Mouse (Mus musculus): ENCODE measurements around the gene 9530053A07Rik.
A peak's percentile ranks its signal among the peaks of the same experiment; 100 is the strongest.
"Not testable (repeated sequence)": the region's sequence is repeated elsewhere in the genome, so short reads cannot be mapped to it uniquely, and the experiment has no call there.

The 9530053A07Rik gene

DNA sequence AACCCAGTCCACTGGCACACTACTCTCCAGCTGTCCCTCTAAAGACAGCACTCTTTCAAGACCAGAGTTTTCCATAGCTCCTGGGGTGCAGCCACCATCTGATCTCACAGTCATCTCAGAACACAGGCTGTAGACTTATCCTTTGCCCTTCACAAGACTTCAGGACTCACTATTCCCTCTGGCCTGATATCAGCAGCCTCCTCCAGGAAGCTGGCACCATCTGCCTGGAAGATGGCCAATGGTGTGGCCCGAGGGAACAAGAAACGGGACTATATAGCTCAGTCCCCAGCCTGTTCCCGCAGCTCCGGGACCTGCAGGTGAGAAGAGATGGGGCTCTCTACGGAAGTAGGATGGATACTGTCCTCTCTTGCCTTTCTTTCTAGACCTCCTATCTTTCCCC is at the start of gene 9530053A07Rik:
9530053A07Rik (plus strand) TSS at position 301 of the 400 bp plus-strand sequence.
- no peak for DNase-seq (ENCODE audit: low spot score)

DNA sequence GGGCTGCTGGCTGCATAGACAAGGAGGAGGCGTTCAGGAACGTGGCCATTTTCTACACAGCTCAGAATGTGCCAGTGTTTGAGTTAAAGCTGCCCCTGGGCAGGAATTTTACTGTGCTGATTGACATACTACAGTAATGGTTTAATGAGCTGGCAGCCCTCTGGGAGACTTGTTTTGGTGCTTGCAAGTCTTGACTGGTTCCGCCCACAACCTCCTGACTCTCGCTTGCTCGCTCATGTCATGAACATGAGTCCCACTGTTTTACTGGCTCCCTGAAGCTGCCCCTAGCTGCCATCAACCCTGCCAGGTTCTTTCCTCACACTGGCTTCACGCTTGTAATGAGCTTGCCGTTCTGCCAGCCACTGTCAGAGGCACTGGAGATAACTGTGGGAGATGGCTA is 45.1 kb upstream of the 9530053A07Rik start:
- DNase-seq (ENCODE audit: low spot score): no peak

GRCm38 (mm10) chr7:28086236-28086635 is 43.0 kb upstream of the 9530053A07Rik start:
- no peak for DNase-seq (ENCODE audit: low spot score)

DNA sequence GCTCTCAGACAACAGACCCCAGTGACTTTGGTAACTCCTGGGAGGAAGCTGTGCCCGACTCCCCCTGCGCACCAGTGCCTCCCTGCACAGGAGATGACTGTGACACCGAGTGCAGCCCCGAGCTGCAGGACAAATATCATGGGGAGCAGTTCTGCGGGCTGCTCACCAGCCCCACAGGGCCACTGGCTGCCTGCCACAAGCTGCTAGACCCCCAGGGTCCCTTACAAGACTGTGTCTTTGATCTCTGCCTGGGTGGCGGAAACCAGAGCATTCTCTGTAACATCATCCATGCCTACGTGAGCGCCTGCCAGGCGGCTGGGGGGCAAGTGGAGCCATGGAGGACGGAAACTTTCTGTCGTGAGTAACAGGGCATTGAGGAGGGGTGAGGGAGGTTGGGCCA is 35.7 kb upstream of the 9530053A07Rik start:
- DNase-seq (ENCODE audit: low spot score): no peak

- DNase-seq (ENCODE audit: low spot score): no peak
Observed at GRCm38 (mm10) chr7:28099101-28099500, 30.2 kb upstream of the 9530053A07Rik start.

GRCm38 (mm10) chr7:28100596-28101590 is 28.4 kb upstream of the 9530053A07Rik start:
- DNase-seq (ENCODE audit: low spot score): peak; percentile 56

DNA sequence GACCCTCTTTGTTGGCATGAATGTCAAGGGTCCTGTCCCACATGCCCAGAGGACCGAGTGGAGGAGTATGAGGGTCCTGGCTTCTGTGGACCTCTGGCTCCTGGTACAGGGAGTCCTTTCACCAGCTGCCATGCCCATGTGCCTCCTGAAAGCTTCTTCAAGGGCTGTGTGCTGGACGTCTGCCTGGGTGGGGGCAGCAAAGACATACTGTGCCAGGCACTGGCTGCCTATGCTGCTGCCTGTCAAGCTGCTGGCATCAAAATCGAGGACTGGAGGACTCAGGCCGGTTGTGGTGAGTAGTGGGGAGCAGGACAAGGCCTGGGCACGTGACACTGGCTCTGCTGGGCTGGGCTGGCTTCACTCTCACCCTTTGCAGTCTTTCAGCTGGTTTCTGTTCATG is 26.3 kb upstream of the 9530053A07Rik start:
- not testable (repeated sequence) for DNase-seq (ENCODE audit: low spot score)

- peak; percentile 60 for DNase-seq (ENCODE audit: low spot score)
Observed at GRCm38 (mm10) chr7:28104670-28105069, 24.6 kb upstream of the 9530053A07Rik start.

- DNase-seq (ENCODE audit: low spot score): no peak
Observed at GRCm38 (mm10) chr7:28106241-28106640, 23.0 kb upstream of the 9530053A07Rik start.

DNA sequence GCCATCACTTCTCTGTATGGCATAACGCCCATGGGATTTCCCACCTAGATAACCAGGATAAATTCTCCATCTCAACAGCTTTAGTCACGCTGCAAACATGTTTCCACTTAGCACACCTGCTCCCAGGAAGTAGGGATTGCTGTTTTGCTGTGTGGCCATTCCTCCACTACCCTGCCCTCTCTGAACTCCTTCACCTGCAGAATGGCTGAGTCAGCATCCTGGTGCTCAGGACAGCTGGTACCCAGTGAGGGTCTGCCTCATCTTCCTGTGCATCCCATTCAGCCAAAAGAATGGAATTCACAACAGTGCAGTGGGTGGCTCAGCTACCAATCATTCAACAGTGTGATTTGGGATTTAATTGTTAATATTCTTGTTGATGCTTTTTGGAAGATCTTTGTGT is 14.6 kb upstream of the 9530053A07Rik start:
- no peak for DNase-seq (ENCODE audit: low spot score)

DNA sequence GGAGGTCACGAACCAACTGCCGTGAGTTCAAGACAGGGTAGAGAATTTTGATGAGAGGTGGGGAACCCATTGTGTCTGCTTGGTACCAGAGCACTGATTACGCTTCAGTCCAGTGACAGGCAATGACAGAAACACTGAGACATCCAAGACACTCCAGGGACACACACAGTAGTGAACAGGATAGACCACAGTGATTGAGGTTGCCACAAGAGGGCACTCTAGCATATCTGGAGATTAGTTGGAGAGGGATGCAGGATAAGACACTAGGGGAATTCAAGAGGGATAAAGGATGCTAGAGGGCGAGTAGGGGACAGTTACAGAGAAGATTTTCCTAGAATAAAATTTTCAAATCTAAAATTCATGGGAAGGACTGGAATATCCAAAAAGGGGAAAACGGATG is 8.3 kb downstream of the 9530053A07Rik start:
- peak; percentile 79 for DNase-seq (ENCODE audit: low spot score)

DNA sequence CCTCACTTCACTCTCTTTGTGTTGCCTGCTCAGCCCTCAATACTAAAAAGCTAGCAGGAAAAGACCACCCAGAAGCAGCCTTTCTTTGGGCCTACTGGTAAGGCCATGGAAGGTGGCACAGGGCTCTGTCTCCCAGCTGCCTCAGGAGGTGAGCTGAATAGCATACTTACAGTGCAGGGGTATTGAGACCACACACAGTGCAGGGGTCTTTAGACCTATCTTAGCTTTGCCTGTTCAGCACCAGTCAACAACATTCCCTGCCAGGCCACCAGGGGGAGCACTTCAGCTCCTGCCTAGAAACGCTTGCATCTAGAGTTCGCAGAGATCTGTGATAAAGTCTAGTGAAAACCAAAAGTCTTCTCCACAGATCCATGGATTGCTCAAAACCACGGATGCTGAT is 19.0 kb downstream of the 9530053A07Rik start:
- peak; percentile 89 for DNase-seq (ENCODE audit: low spot score)

DNA sequence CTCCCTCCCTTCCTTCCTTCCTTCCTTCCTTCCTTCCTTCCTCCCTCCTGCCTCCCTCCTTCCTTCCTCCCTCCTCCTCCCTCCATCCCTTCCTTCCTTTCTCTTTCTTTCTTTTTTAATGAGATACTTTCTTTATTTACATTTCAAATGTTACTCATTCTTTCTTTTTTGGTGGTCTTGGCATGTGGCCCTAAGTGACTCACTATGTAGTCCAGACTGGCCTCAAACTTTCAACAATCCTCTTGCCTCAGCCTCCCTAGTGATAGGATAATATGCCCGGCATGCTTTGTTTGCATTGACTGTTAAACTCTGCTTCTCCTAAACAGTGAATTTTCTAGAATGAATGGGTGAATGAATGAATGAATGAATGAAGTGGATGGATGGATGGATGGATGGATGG is 20.6 kb downstream of the 9530053A07Rik start:
- no peak for DNase-seq (ENCODE audit: low spot score)

- DNase-seq (ENCODE audit: low spot score): peak; percentile 75
Observed at GRCm38 (mm10) chr7:28151584-28152221, 22.4 kb downstream of the 9530053A07Rik start.

DNA sequence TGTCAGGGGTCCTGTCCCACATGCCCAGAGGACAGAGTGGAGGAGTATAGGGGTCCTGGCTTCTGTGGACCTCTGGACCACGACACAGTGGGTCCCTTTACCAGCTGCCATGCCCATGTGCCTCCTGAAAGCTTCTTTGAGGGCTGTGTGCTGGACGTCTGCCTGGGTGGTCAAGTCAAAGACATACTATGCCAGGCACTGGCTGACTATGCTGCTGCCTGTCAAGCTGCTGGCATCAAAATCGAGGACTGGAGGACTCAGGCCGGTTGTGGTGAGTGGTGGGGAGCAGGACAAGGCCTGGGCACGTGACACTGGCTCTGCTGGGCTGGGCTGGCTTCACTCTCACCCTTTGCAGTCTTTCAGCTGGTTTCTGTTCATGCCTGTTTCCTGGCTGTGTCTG is 24.3 kb downstream of the 9530053A07Rik start:
- not testable (repeated sequence) for DNase-seq (ENCODE audit: low spot score)

GRCm38 (mm10) chr7:28159292-28159691 is 30.0 kb downstream of the 9530053A07Rik start:
- DNase-seq (ENCODE audit: low spot score): no peak

- no peak for DNase-seq (ENCODE audit: low spot score)
Observed at GRCm38 (mm10) chr7:28159893-28160292, 30.6 kb downstream of the 9530053A07Rik start.

- no peak for DNase-seq (ENCODE audit: low spot score)
Observed at GRCm38 (mm10) chr7:28161163-28161749, 32.0 kb downstream of the 9530053A07Rik start.

DNA sequence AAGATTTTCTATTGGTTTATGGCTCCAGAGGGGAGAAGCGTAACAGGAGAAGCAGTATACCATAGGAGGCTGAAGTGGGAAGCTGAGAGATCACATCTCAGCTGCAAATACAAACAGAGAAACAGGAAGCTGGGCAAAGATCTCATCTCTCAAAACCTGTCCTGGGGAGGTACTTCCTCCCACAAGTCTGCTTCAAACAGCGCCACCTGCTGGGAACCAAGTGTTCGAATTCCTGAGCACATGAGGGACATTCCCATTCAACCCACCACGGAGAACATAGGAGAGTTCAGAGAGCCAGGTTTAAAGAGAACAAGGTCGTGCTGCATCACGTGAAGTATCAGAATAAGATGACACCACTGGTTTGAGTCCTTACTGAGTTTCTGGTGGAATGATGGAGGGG is 36.1 kb downstream of the 9530053A07Rik start:
- DNase-seq (ENCODE audit: low spot score): no peak

GRCm38 (mm10) chr7:28168320-28169115 is 39.3 kb downstream of the 9530053A07Rik start:
- DNase-seq (ENCODE audit: low spot score): peak; percentile 82

DNA sequence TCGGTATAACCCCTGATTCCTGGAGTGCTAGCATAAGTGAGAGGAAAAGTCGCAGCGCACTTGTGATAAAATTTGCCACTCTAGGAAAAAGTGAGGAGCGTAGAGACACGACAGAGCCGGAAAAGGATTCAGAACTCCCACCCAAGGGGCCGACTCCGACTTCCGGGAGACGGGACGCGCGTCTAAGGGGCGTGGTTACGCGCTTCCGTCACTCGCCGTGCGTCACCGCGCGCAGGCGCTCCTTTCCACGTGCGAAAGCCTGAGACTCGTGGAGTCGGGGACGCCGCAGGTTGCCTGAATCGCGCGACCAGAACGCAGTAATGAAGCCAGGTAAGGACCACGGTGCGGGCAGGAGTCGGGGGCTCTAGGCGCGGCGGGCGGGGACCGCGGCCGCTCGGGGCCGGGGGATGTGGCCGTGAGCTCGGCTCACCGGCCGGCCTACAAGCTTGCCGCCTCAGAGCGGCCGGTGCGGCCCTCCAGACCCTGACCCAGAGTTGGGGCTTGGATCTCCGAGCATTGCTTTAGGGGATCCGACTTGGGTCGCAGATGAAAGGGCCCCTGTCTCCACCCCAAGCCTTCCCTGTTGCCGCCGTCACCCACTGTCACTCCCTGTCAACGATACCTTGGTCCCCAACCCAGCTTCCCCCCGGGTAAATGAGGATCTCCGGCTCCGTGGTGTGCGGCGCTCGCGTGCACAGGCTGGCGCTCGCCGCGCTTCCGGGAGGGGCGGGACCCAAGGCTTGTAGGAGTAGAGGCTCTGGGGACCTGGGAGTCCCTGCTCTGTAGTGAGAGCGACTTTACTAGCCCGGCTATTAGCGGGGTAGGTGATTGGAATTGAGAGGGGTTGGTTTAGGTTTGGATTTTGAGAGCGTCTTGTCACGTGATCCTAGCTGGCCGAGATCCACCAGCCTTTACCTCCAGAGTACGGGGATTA is 40.5 kb downstream of the 9530053A07Rik start, which contains the start of gene Fbl:
Fbl (plus strand) TSS at position 222 of the 934 bp plus-strand sequence.
- peak; percentile 95 for DNase-seq (ENCODE audit: low spot score)
